In the genomic region with DNA sequence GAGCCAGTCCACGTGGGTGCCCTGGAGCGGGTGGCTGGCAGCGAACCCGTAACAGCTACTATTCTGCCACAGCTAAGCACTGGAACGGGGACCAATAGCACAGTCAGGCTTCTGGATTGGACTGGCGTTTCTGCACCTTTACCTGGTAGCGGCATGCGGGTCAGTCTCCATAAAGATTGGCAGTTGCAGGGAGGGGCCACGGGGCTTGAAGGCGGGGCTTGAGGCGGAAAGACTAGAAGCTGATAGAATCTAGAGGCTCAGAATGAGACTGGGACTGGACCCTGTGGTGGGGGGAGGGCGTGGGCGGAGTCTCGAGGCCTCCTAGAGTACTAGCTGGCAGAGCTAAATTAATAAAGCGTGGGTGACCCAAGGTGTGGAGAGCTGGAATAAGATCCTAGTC, we compare ENCODE assay signal across 8 mouse cellular contexts. TPM values are rescaled to one million over a fixed set of nuclear protein-coding genes. Genes with fewer than 3 reads are reported as not detected.
DNase-seq lines count a peak whose midpoint lies in the region; ATAC-seq and TF ChIP-seq lines count a peak whose summit lies in the region.

No protein-coding gene starts in this region.

- H3K4me2 ChIP-seq in forebrain, embryonic 14.5 days (ENCODE audit: low read length), result peak overlapping the region; percentile 32

- peaks cover 2% of the 10 kb centered on the region; the same call in 1 of the 2 replicates for H3K4me1 ChIP-seq in forebrain, embryonic 14.5 days (ENCODE audit: control insufficient read depth, insufficient read depth, low read length)
- peaks cover 29% of the 10 kb centered on the region for H3K4me1 ChIP-seq in testis, adult 2 months (ENCODE audit: control insufficient read depth, insufficient read depth, low read length)

- no peak overlapping the region for H3K4me3 ChIP-seq in forebrain, embryonic 14.5 days (ENCODE audit: low read depth, low read length)
- H3K4me3 ChIP-seq in testis, adult 2 months (ENCODE audit: control insufficient read depth, low read depth, low read length), result peak overlapping the region; percentile 77

- no peaks in the 10 kb centered on the region for H3K9me3 ChIP-seq in forebrain, embryonic 14.5 days (replicated peaks; ENCODE audit: control insufficient read depth, low read length)

- no peak for TF ChIP-seq POLR2A in testis, adult 2 months (IDR thresholded peaks at IDR 0.05; ENCODE audit: control insufficient read depth, low read depth, low read length)

- 41% methylated on average over 15 of the region's 15 CpGs for WGBS in forebrain, embryonic 14.5 days

- DNase-seq in urinary bladder, adult 18-20 months (ENCODE audit: low spot score in 2 of 2), result peak; percentile 17 to 47
- no peak for DNase-seq in urinary bladder, adult 2 months (ENCODE audit: low spot score)
- DNase-seq in forebrain, embryonic 14.5 days (ENCODE audit: low spot score), result no peak
- DNase-seq in kidney, postnatal 36 days, result peak; percentile 49 to 68
- DNase-seq in lung, postnatal 36 days, result peak; percentile 46
- DNase-seq in gastrocnemius, postnatal 14 days, result no peak
- no peak for DNase-seq in ovary, postnatal 36 days (ENCODE audit: low spot score)

- H3K36me3 ChIP-seq in forebrain, embryonic 14.5 days (ENCODE audit: control insufficient read depth, insufficient read depth, low read length), result no peaks in the 10 kb centered on the region
- H3K36me3 ChIP-seq in testis, adult 2 months (ENCODE audit: control insufficient read depth, insufficient read depth, low read length), result no peaks in the 10 kb centered on the region

- H3K27ac ChIP-seq in forebrain, embryonic 14.5 days (ENCODE audit: low read depth, low read length), result no peak overlapping the region
- H3K27ac ChIP-seq in testis, adult 2 months (ENCODE audit: control insufficient read depth, insufficient read depth, low read depth, low read length), result no peak overlapping the region; the same call in 1 of the 2 replicates

- ATAC-seq in forebrain, embryonic 14.5 days, result no peak

- H3K27me3 ChIP-seq in forebrain, embryonic 14.5 days (replicated peaks; ENCODE audit: control insufficient read depth, insufficient read depth, low read length), result no peaks in the 10 kb centered on the region; the same call in 1 of the 2 replicates
- H3K27me3 ChIP-seq in testis, adult 2 months (ENCODE audit: control insufficient read depth, insufficient read depth, low read length), result no peaks in the 10 kb centered on the region

- intact Hi-C loops in gastrocnemius, postnatal 14 days (cut with DNase I; ENCODE audit: low total_unique reads), result no loop called here

- no peak for TF ChIP-seq CTCF in testis, adult 2 months (IDR thresholded peaks at IDR 0.05; ENCODE audit: control insufficient read depth, insufficient read depth, insufficient replicate concordance, low read depth, low read length)

- H3K9ac ChIP-seq in forebrain, embryonic 14.5 days (ENCODE audit: low read length), result no peak overlapping the region

RNA-seq across cellular contexts. Expression of gene L3mbtl1, which starts 4.5 kb away (rescaled TPM):
- 0.37 and 0.54 TPM in 2 replicates for polyA plus RNA-seq in urinary bladder, adult 2 months (2012; rRNA removed)
- polyA plus RNA-seq in forebrain, embryonic 14.5 days (2014; fragmentation: Nextera tagmentation; extraction: Ambion mirVana), result 0.11 and 0.70 TPM in 2 replicates
- 3.1 and 4.1 TPM in 2 replicates for polyA plus RNA-seq in testis, adult 2 months (2012; rRNA removed)
- not detected for total RNA-seq in gastrocnemius, postnatal 14 days (2021)

RNA-seq across cellular contexts. Expression of gene Srsf6, which starts 16.4 kb away (rescaled TPM):
- 188 and 261 TPM in 2 replicates for polyA plus RNA-seq in urinary bladder, adult 2 months (2012; rRNA removed)
- polyA plus RNA-seq in forebrain, embryonic 14.5 days (2014; fragmentation: Nextera tagmentation; extraction: Ambion mirVana), result 149 and 173 TPM in 2 replicates
- 65.4 and 73.5 TPM in 2 replicates for polyA plus RNA-seq in testis, adult 2 months (2012; rRNA removed)
- total RNA-seq in gastrocnemius, postnatal 14 days (2021), result 10 to 100 TPM; 51.0 to 53.3 TPM

RNA-seq across cellular contexts. Expression of gene Sgk2, which starts 39.4 kb away (rescaled TPM):
- polyA plus RNA-seq in urinary bladder, adult 2 months (2012; rRNA removed), result 0.25 and 0.32 TPM in 2 replicates
- not detected in 2 replicates for polyA plus RNA-seq in forebrain, embryonic 14.5 days (2014; fragmentation: Nextera tagmentation; extraction: Ambion mirVana)
- 0.26 and 0.58 TPM in 2 replicates for polyA plus RNA-seq in testis, adult 2 months (2012; rRNA removed)
- total RNA-seq in gastrocnemius, postnatal 14 days (2021), result not detected

Comparison
In these comparisons a context has a peak if more than half of its experiments do, and no peak if none do; other contexts are left out.
1. DNase-seq: peak in urinary bladder, adult 18-20 months (2 of 2), kidney, postnatal 36 days (2 of 2) and lung, postnatal 36 days (single experiment); none in urinary bladder, adult 2 months (single experiment), forebrain, embryonic 14.5 days (single experiment), gastrocnemius, postnatal 14 days (single experiment) and ovary, postnatal 36 days (single experiment).